Mouse (Mus musculus): Measurements from ENCODE around the gene Snrpb. TPM values are rescaled to one million over a fixed set of nuclear protein-coding genes. Genes with fewer than 3 reads are reported as not detected.
A peak's percentile ranks its signal among the peaks of the same experiment; 100 is the strongest.

Snrpb gene
- polyA plus RNA-seq, 1 experiment from 2014 or later = 497 TPM

- Histone ChIP-seq H3K9ac (ENCODE audit: low read depth, low read length) (no peak within 1 kb of the TSS), H3K27ac (no peak within 1 kb of the TSS), H3K36me3 (ENCODE audit: insufficient read depth, low read length) (no peaks in the 10 kb centered on the region), H3K4me3 (replicated peaks; ENCODE audit: low read depth, low read length) (no peak within 1 kb of the TSS), H3K4me2 (ENCODE audit: low read length) (no peak within 1 kb of the TSS), H3K27me3 (ENCODE audit: insufficient read depth, low read length) (no peaks in the 10 kb centered on the region), H3K4me1 (replicated peaks; ENCODE audit: insufficient read depth, low read length) (no peaks in the 10 kb centered on the region), H3K9me3 (replicated peaks; ENCODE audit: low read length) (no peaks in the 10 kb centered on the region)
- WGBS = 92% methylated on average over 16 of the region's 16 CpGs
- ATAC-seq (replicated peaks; ENCODE audit: low FRiP score, low read depth) (no peak), DNase-seq (ENCODE audit: low spot score) (no peak)
- no peak for TF ChIP-seq CTCF (IDR thresholded peaks at IDR 0.05; ENCODE audit: low read depth)
Measured at GRCm38 (mm10) chr2:130194894-130195293, 15.7 kb upstream of the Snrpb start, which contains the start of gene Tmc2. Gene Tmc2 (plus strand): TSS chr2:130195194.

DNA sequence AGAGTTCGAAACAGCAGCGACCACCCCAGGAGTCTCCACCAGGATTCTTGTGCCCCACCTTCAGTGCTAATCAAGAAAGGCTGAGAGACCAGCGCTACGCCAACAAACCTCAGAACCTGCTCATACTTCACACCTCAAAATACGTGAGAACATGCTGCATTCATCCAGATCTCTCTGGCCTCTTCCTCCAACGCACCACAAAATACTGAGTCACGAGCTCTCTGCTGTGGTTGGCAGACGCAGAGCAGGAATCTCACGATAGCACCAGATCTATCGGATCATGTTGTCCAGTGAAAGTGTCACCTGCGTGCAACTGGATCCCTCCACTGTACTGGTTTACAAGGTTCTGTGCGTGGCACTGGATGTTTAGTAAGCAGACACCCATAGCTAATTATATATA, 9.2 kb upstream of the Snrpb start:
- Histone ChIP-seq H3K9me3 (replicated peaks; ENCODE audit: low read length) (no peaks in the 10 kb centered on the region), H3K9ac (ENCODE audit: low read depth, low read length) (no peak overlapping the region), H3K4me2 (ENCODE audit: low read length) (no peak overlapping the region), H3K27me3 (ENCODE audit: insufficient read depth, low read length) (no peaks in the 10 kb centered on the region), H3K4me3 (replicated peaks; ENCODE audit: low read depth, low read length) (no peak overlapping the region), H3K27ac (no peak overlapping the region), H3K36me3 (ENCODE audit: insufficient read depth, low read length) (no peaks in the 10 kb centered on the region), H3K4me1 (replicated peaks; ENCODE audit: insufficient read depth, low read length) (no peaks in the 10 kb centered on the region)
- WGBS = 89% methylated on average over 12 of the region's 12 CpGs
- no peak for DNase-seq (ENCODE audit: low spot score)
- TF ChIP-seq CTCF (IDR thresholded peaks at IDR 0.05; ENCODE audit: low read depth) = no peak
- no peak for ATAC-seq (replicated peaks; ENCODE audit: low FRiP score, low read depth)

DNA sequence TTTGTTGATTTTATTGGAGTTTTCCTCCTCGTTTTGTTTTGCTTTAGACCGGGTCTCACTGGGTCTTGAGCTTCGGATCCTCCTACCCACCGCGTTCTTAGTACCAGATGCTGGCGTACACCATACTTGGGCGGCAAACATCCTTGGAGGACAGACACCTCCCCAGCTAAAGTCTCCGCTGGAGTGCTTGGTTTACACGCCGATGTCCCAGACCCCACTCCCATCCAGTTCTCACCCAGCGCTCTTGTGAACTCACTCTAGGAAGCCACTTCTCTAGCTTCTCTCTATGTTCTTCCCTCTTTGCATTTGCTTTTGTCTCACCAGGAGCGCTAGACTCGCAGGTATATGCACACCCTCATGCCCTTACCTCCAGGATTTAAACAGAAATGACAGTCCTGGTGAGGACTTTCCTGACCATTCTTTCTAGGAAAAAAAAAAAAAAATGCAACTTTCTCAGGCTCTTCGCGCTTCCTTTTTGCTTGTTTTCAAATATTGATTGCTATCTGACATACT, 360 bp upstream of the Snrpb start:
- peaks cover 11% of the 10 kb centered on the region; the same call in 1 of the 2 replicates for H3K4me1 ChIP-seq (replicated peaks; ENCODE audit: insufficient read depth, low read length)
- peaks cover 12% of the 10 kb centered on the region; the same call in 1 of the 2 replicates for H3K36me3 ChIP-seq (ENCODE audit: insufficient read depth, low read length)
- peak overlapping the region; percentile 54 for H3K9ac ChIP-seq (ENCODE audit: low read depth, low read length)
- WGBS = 3% methylated on average over 15 of the region's 15 CpGs
- H3K9me3 ChIP-seq (replicated peaks; ENCODE audit: low read length) = no peaks in the 10 kb centered on the region
- H3K4me3 ChIP-seq (replicated peaks; ENCODE audit: low read depth, low read length) = peak overlapping the region; percentile 98
- no peak for DNase-seq (ENCODE audit: low spot score)
- TF ChIP-seq CTCF (IDR thresholded peaks at IDR 0.05; ENCODE audit: low read depth) = no peak
- peak overlapping the region; percentile 63 for H3K4me2 ChIP-seq (ENCODE audit: low read length)
- peak; percentile 73 for ATAC-seq (replicated peaks; ENCODE audit: low FRiP score, low read depth)
- H3K27ac ChIP-seq = peak overlapping the region; percentile 97
- no peaks in the 10 kb centered on the region for H3K27me3 ChIP-seq (ENCODE audit: insufficient read depth, low read length)

GRCm38 (mm10) chr2:130178381-130178705, 860 bp downstream of the Snrpb start:
- under 1% methylated on average over 11 of the region's 11 CpGs for WGBS
- Histone ChIP-seq H3K4me1 (replicated peaks; ENCODE audit: insufficient read depth, low read length) (peaks cover 11% of the 10 kb centered on the region; the same call in 1 of the 2 replicates), H3K9ac (ENCODE audit: low read depth, low read length) (peak overlapping the region; percentile 100), H3K36me3 (ENCODE audit: insufficient read depth, low read length) (peaks cover 24% of the 10 kb centered on the region), H3K4me2 (ENCODE audit: low read length) (peak overlapping the region; percentile 63), H3K9me3 (replicated peaks; ENCODE audit: low read length) (no peaks in the 10 kb centered on the region), H3K4me3 (replicated peaks; ENCODE audit: low read depth, low read length) (peak overlapping the region; percentile 98), H3K27me3 (ENCODE audit: insufficient read depth, low read length) (no peaks in the 10 kb centered on the region), H3K27ac (peak overlapping the region; percentile 97)
- ATAC-seq (replicated peaks; ENCODE audit: low FRiP score, low read depth) = no peak
- no peak for TF ChIP-seq CTCF (IDR thresholded peaks at IDR 0.05; ENCODE audit: low read depth)
- no peak for DNase-seq (ENCODE audit: low spot score)

DNA sequence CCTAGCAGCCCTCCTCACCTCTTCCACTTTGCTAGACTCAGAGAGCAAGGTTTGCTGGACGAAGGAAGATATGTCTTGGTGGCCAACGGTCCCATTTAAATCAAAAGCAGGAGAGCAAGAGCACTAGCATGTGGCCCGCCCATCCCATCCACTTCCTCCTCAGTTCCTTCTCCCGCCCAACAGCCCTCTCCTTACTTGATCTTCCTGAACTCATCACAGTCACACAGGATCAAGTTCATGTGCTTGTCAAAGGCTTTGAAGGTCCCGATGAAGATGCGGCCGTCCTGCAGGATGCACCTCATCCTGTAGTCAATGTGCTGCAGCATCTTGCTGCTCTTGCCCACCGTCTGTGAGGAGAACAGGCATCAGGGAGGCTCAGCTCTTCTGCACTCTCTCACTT, 2.4 kb downstream of the Snrpb start:
- Histone ChIP-seq H3K9ac (ENCODE audit: low read depth, low read length) (peak overlapping the region; percentile 43; the same call in 1 of the 2 replicates), H3K9me3 (replicated peaks; ENCODE audit: low read length) (no peaks in the 10 kb centered on the region), H3K4me3 (replicated peaks; ENCODE audit: low read depth, low read length) (no peak overlapping the region), H3K27ac (no peak overlapping the region), H3K4me2 (ENCODE audit: low read length) (peak overlapping the region; percentile 63), H3K36me3 (ENCODE audit: insufficient read depth, low read length) (peaks cover 38% of the 10 kb centered on the region), H3K27me3 (ENCODE audit: insufficient read depth, low read length) (no peaks in the 10 kb centered on the region), H3K4me1 (replicated peaks; ENCODE audit: insufficient read depth, low read length) (peaks cover 11% of the 10 kb centered on the region; the same call in 1 of the 2 replicates)
- TF ChIP-seq CTCF (IDR thresholded peaks at IDR 0.05; ENCODE audit: low read depth) = no peak
- ATAC-seq (replicated peaks; ENCODE audit: low FRiP score, low read depth) (no peak), DNase-seq (ENCODE audit: low spot score) (peak; percentile 15)
- 49% methylated on average over 8 of the region's 8 CpGs for WGBS

GRCm38 (mm10) chr2:130171674-130172073, 7.5 kb downstream of the Snrpb start:
- peaks cover 3% of the 10 kb centered on the region; the same call in 1 of the 2 replicates for H3K4me1 ChIP-seq (replicated peaks; ENCODE audit: insufficient read depth, low read length)
- WGBS = 66% methylated on average over 2 of the region's 2 CpGs
- H3K27me3 ChIP-seq (ENCODE audit: insufficient read depth, low read length) = no peaks in the 10 kb centered on the region
- H3K4me2 ChIP-seq (ENCODE audit: low read length) = no peak overlapping the region
- DNase-seq (ENCODE audit: low spot score) (no peak), ATAC-seq (replicated peaks; ENCODE audit: low FRiP score, low read depth) (no peak)
- no peaks in the 10 kb centered on the region for H3K9me3 ChIP-seq (replicated peaks; ENCODE audit: low read length)
- H3K4me3 ChIP-seq (replicated peaks; ENCODE audit: low read depth, low read length) = no peak overlapping the region
- H3K36me3 ChIP-seq (ENCODE audit: insufficient read depth, low read length) = peaks cover 61% of the 10 kb centered on the region
- no peak for TF ChIP-seq CTCF (IDR thresholded peaks at IDR 0.05; ENCODE audit: low read depth)
- no peak overlapping the region for H3K27ac ChIP-seq
- H3K9ac ChIP-seq (ENCODE audit: low read depth, low read length) = no peak overlapping the region

DNA sequence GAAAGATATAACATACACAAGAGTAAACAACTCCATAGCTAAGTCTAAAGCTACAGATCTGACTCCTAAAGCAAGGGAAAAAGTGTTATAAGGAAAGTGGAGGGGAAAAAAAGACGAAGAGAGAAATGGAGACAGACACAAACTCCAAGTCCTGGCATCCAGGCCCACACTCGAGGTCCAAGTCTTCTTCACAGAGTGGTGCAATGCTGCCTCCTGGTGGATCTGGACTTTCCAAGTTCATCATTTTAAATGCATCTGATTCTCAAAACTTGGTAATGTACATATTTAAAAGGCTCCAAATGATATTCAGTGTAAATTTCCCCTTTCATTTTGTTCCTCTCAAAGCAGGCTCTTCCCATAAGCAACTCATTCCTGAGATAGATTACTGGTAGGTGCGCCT, 11.3 kb downstream of the Snrpb start:
- no peak overlapping the region for H3K4me3 ChIP-seq (replicated peaks; ENCODE audit: low read depth, low read length)
- 57% methylated on average over 3 of the region's 3 CpGs for WGBS
- H3K27me3 ChIP-seq (ENCODE audit: insufficient read depth, low read length) = no peaks in the 10 kb centered on the region
- peak; percentile 87 for TF ChIP-seq CTCF (IDR thresholded peaks at IDR 0.05; ENCODE audit: low read depth)
- H3K9me3 ChIP-seq (replicated peaks; ENCODE audit: low read length) = no peaks in the 10 kb centered on the region
- peaks cover 33% of the 10 kb centered on the region for H3K36me3 ChIP-seq (ENCODE audit: insufficient read depth, low read length)
- H3K4me2 ChIP-seq (ENCODE audit: low read length) = no peak overlapping the region
- no peak overlapping the region for H3K9ac ChIP-seq (ENCODE audit: low read depth, low read length)
- H3K4me1 ChIP-seq (replicated peaks; ENCODE audit: insufficient read depth, low read length) = no peaks in the 10 kb centered on the region
- no peak overlapping the region for H3K27ac ChIP-seq
- DNase-seq (ENCODE audit: low spot score) = peak; percentile 74
- no peak for ATAC-seq (replicated peaks; ENCODE audit: low FRiP score, low read depth)

Measured in kidney, postnatal 0 days (tissue).